Mouse (Mus musculus) testis, postnatal 14 days (tissue): ENCODE measurements around the gene Gm8994.

ENCODE experiments used
- DNase-seq: peaks from one replicate; pipeline ENCODE4 v3.0.0; 2021; ENCODE audit warnings: low spot score

The Gm8994 gene

GRCm38 (mm10) chr6:136363313-136363712 is 36.0 kb downstream of the Gm8994 start:
- DNase-seq: no peak

- no peak for DNase-seq
Observed at GRCm38 (mm10) chr6:136364008-136364407, 36.7 kb downstream of the Gm8994 start.

DNA sequence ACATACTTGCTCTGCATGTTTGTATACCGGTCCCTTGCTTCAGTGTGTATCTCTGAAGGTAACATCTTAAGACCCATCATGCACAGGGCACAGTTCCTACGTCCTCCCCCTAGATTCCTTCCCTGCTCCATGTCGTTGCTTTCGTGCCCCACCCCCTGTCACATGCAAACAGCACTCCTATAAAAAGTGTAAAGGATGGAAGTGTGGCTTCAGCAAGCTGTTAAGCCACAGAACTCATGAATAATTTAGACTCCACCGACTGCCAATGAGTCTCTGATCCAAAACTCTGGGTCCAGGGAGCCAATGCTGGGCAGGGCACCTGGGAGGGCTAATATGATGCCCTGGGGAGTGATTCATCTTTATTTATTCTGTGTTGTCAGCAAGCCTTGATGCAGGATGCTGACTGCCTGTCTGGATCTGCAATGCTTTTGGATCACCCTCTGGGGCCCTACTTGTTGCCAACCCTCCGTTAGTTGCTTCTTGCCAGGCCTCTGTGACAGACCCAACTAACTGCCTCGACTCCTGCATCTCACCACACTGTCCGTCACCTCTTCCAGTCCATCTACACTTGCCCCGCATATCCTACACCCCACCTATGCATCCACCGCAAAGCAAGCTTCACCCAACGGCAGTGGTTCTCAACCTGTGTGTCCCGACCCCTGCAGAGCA is 37.2 kb downstream of the Gm8994 start:
- no peak for DNase-seq

- DNase-seq: no peak
Observed at GRCm38 (mm10) chr6:136376097-136376496, 48.8 kb downstream of the Gm8994 start.
